Mouse (Mus musculus): ENCODE results near the gene Rufy3.

Gene Rufy3

GRCm38 (mm10) chr5:88629125-88629524, 64.3 kb downstream of the Rufy3 start:
- no peak for DNase-seq (ENCODE audit: low spot score in 2 of 2)

DNA sequence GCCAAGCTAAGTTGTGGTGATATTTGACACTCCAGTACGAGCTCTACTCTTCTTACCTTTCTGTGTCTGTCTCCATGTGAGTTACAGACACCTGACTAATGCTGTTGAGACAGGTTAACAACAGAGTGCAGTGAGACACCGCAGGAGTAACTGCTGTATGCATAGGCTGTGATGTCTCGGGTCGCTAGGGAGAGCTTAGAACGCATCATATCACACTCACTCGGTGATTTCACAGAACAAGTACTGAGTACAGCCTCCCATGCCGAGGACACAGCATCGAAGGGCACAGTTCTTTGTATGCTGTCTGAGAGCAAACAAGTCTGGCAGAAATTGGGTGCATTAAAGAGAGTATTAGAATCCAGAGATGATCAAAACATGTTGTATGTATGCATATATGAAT, 65.1 kb downstream of the Rufy3 start:
- no peak for DNase-seq (ENCODE audit: low spot score in 2 of 2)

DNA sequence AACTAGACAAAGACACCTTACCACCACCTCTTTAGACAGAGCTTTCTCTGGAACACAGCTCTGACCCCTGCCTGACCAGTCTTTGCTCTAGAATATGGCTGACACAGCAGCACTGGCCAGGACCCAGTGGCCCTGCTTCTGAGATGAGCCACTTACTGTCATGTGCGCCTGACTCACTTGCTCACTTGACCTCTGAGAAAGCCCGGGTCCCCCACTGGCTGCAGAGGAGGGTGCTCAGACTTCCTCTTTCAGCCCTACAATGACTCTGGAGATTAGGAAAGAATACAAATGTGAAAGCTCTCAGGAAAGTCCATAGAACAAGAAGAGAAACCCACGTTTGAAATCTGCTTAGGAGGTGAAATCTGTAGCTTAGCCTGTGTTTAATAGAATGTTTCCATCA, 66.0 kb downstream of the Rufy3 start:
- DNase-seq (ENCODE audit: low spot score in 2 of 2): no peak

DNA sequence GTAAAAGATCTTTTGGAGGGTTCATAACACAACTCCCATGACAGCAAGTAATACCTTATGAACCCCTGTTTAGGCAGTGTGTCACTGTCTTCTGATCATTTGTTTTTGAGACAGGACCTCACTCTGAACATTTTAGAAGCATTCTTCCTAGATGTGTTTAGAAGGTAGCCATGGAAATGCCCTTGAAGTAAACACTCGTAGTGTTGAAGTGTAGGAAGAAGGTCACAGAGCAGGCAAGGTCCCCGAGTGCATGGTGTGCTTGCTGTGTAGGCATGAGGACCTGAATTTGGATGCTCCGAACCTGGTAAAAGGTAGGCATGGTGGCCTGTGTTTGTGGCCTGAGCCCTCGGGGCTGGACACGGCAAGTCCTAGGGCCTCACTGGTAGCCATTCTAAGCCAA, 66.7 kb downstream of the Rufy3 start:
- no peak for DNase-seq (ENCODE audit: low spot score in 2 of 2)

- DNase-seq (ENCODE audit: low spot score in 2 of 2): no peak
Observed at GRCm38 (mm10) chr5:88632463-88632862, 67.6 kb downstream of the Rufy3 start.

- no peak for DNase-seq (ENCODE audit: low spot score in 2 of 2)
Observed at GRCm38 (mm10) chr5:88634076-88634475, 69.2 kb downstream of the Rufy3 start.

DNA sequence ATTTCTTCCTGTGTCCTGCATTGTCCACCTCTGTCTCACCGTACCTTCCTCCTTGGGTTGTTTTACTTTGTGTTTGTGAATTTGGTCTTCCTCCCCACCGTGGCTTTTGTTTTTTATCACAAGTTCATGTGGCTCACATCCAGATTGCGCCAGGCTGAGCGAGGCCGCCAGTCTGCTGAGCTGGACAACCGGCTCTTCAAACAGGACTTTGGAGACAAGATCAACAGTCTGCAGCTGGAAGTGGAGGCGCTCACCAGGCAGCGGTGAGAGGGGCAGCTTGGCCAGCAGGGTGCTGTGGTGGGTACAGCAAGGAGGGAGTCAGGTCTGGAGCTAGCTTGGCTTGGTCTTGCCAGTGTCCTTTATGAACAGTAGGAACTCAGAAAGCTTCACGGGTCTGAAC, 77.9 kb downstream of the Rufy3 start:
- DNase-seq (ENCODE audit: low spot score in 2 of 2): no peak

- no peak for DNase-seq (ENCODE audit: low spot score in 2 of 2)
Observed at GRCm38 (mm10) chr5:88643491-88643890, 78.7 kb downstream of the Rufy3 start.

DNA sequence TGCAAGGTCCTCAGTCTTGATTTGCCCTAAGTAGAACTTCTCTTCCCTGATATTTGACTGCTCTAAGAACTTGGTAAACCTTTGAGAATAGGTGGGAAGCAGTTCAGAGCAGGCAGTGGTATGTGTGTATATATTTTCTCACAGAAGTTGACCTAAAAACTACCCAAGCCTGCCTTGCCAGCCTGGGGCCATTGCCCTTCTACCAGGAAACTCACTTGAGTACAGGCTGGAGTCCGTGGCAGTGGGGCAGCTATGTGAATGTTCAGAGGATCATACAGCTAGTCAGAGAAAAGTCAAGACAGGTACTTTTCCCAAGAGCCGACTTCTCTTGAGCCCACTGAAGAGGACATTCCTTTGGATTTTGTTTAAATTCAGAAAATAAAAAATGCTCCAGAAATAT, 80.1 kb downstream of the Rufy3 start:
- no peak for DNase-seq (ENCODE audit: low spot score in 2 of 2)

- DNase-seq (ENCODE audit: low spot score in 2 of 2): no peak
Observed at GRCm38 (mm10) chr5:88645405-88645804, 80.6 kb downstream of the Rufy3 start.

DNA sequence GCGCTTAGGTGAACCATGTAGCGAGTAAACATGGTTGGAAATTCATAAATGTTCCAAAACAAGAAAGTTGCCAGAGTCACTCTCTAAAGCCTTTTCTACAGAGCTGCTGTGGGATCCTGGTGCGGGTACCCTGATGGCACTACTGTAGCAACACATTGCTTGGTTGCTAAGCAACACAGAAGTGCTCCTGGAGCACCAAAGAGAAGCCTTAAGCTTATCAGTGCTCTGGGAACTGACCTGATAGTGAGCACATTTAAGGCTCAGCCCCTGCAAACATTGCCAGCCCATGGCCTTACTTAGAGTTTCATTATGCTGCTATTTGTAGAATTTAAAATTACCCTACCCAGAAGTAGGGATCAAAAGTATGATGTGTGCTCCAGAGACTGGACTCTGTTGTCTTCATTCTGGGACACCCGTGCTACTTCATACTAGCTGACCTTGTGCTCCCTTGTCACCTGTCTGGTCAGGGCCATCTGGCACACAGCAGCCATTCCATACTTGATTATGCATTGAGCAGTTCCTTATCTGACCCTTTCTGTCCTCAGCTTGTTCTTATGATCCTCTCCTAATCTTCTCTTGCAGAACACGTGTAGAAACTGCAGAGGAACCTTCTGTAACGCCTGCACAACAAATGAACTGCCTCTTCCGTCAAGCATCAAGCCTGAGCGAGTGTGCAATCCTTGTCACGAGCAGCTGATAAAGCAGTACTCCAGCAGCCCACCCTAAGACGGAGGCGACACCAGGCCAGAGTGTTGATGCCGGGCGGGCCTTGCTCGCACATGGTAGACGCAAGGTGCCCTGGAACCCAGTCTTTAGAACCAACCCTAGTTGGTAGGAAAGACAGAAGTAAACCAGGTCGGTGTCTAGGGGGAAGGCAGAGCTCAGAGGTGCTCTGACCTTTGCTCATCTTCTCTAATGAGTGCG, 84.7 kb downstream of the Rufy3 start:
- DNase-seq (ENCODE audit: low spot score in 2 of 2): no peak

- DNase-seq (ENCODE audit: low spot score in 2 of 2): no peak
Observed at GRCm38 (mm10) chr5:88652589-88652988, 87.7 kb downstream of the Rufy3 start.

DNA sequence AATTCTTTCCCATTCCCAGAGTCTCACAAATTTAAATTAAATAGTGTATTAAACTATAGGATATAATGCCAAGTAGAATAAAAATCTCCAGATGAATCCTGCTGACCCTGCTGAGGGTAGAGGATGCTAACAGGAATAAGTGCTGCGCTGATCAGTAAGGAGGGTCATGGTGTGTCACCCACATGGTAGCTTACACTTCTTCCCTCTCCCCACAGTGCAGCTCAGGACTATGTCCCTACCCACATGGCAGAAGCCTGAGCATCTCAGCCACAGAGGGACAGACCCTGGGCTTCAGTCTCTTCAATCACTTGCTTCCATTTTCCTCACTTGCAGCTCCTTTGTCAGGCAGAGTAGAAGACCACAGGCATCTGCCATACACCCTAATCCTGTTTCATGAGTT, 93.0 kb downstream of the Rufy3 start:
- DNase-seq (ENCODE audit: low spot score in 2 of 2): no peak

DNA sequence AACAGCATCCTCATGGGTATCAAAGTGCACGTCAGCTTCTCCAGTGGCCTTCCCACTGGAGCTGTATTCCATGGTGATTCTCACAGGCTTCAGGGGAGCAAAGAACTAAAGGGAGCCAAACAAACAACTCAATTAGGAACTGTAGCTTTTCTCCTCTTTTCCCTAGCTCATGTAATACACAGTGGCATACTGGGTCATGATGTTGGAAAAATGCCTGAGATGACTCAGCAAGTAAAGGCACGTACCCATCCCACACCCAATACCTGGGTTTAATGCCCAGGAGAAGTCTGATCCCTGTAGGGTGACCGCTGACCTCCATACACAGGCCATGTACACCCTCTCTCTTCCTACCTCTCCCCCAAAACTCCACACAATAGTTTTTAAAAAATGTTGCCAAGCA, 98.3 kb downstream of the Rufy3 start:
- DNase-seq (ENCODE audit: low spot score in 2 of 2): no peak

GRCm38 (mm10) chr5:88663875-88664274, 99.0 kb downstream of the Rufy3 start:
- DNase-seq (ENCODE audit: low spot score in 2 of 2): no peak

DNA sequence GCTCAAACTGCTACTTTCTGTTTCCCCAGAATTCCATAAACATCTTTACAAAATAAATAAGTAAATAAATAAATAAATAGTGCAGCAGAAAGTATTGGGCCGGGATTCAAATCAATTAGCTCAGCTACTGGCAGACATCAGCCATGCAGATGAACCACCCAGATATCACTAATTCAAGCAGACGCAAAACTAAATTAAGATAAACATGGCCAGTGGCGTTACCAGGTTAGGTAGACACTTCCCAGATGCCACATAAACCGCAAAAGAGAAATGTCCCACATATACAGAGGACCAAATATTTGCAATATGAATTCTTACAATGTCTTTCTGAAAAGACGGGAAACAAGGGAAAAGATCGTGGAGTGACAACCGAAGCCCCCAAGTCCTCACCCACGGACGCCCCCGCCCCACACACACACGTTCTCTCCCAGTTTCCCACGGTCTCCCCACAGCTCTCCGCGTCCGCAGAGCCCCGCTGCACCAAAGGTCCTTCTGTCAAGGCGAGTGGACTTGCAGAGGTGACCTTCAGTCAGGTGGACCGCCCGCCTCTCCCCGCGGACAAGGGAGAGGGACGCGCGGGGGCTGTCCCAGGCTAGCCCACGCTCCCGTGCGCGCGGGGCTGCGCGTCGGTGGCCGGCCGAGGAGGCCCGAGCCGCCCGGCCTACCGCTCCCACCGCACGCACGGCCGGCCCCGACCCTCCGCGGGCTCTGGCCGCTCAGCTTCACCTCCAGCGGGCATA, 110.0 kb downstream of the Rufy3 start:
- peak in 1 of 2 experiments; percentile 37 for DNase-seq (ENCODE audit: low spot score in 2 of 2)

DNA sequence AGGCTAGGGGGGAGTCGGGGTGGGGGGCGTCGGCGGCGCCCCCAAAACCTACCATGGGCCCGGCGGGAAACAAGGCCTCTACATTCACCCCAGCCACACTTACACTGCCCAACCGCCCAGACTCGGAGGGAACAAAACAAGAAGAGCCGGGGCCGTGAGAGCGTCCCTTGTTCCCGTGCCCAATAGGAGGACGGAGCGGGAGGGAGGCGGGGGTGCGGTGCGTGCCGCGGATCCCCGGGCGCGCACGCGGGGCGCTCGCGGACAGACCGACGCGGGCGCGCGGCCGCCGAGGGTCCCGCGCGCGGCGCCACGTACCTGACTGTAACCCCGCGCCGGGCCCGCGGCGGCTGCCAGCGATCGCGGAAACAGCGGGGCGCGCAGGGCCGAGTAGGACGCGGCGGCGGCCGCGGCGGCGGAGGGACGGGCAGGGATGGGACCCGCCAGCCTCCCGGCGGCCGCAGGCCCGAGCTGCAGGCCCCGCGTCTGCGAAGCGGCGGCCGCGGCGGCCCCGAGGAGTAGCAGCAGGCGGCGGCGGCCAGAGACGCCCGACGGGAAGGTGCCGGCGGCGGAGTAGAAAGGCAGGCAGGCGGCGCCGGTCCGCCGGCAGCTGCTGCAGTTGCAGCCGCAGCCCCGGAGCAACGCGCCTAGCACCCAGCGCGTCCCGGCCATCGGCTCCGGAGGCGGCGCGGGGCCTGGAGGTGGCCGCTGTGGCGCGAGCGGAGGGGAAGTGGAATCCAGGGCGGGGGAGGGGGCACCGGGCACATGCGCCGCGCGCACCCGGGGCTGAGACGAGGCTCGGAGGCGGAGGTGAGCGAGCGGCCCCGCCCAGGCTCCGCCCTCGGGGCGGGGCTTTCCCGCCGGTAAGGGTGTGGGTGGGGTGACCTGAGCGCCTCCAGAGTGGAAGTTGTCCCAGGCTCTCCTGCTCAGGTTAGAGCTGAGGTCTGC, 110.9 kb downstream of the Rufy3 start, which contains the start of gene Grsf1:
Gene Grsf1, minus strand, starts transcription at position 729 of the 945 bp plus-strand sequence.
- peak; percentile 84 to 92 for DNase-seq (ENCODE audit: low spot score in 2 of 2)

GRCm38 (mm10) chr5:88678929-88679328, 114.1 kb downstream of the Rufy3 start:
- DNase-seq (ENCODE audit: low spot score in 2 of 2): no peak

DNA sequence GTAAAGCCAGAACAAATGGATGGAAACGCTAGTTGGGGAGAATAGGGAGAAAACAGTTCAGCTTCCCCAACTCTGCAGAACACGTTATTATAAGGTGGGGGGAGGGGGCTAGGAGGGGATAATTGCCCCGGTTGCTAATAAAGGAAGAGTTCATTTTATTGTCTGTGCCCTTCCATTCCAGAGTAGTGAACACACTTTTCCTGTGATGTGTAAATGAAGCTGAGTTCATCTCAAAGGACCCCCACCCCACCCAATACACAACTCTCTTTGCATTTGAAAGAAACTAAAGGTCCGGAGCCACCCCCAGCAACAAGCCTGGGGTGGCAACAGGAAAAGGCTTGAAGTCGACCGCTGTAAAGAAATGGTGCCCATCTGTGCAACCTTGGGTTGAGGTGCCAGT, 114.5 kb downstream of the Rufy3 start:
- no peak for DNase-seq (ENCODE audit: low spot score in 2 of 2)

DNA sequence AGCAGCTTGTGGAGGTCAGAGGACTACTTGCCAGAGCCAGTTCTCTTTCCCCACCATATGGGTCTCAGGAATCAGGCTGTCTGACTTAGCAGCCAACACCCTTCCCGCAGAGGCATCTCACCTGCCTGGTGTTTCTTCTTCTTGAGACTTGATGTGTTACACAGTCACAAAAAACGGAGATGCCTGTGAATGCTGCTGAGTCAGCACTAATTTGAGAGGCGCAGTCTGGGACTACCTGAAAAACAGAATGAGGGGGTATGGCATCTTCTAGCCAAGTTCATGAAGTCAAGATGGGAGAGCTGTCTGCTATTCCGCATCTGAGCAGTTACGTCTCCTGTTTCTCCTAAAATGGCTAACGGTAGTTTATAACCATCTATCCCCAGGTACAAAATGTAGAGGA, 115.7 kb downstream of the Rufy3 start:
- DNase-seq (ENCODE audit: low spot score in 2 of 2): no peak

GRCm38 (mm10) chr5:88683706-88684105, 118.9 kb downstream of the Rufy3 start:
- DNase-seq (ENCODE audit: low spot score in 2 of 2): no peak

DNA sequence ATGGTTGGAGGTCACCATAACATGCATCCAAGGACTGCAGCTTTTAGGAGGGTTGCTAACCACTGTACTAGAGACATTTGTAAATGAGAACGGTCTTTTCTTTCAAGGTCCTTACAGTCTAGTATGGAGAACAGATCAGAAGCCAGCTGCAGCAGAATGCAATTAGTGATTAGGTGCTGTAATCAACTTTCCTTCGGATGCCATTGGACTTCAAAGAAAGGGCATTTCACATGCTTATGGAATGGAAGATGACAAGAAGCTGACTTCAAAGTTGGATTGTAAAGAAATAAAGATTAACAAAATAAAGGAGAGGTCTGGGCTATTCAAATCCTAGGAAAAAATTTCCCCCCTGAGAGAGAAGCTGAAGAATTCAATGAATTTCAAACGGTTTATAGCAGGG, 119.4 kb downstream of the Rufy3 start:
- DNase-seq (ENCODE audit: low spot score in 2 of 2): no peak
